Mouse (Mus musculus) monocyte, adult 5-6 weeks (primary cell): ENCODE measurements around the gene Taar1. TPM values are rescaled to one million over a fixed set of nuclear protein-coding genes. Genes with fewer than 3 reads are reported as not detected.

Experiments
- ATAC-seq: fragments of 153-309, 156-312 bp; replicated peaks from 2 replicates; pipeline ENCODE4 v1.8.0; 2017; ENCODE audit warnings: mild to moderate bottlenecking; ENCODE audit not compliant: low TSS enrichment, insufficient number of reproducible peaks, severe bottlenecking, poor library complexity, low FRiP score
- total RNA-seq: library from RNA; stranded (forward); fragments of 200-1000, 200-491, 200-594 nt; gene quantifications from 3 replicates; pipeline ENCODE4 v1.2.3, GENCODE M21; 2017

Gene Taar1
- not detected in 3 replicates for total RNA-seq

DNA sequence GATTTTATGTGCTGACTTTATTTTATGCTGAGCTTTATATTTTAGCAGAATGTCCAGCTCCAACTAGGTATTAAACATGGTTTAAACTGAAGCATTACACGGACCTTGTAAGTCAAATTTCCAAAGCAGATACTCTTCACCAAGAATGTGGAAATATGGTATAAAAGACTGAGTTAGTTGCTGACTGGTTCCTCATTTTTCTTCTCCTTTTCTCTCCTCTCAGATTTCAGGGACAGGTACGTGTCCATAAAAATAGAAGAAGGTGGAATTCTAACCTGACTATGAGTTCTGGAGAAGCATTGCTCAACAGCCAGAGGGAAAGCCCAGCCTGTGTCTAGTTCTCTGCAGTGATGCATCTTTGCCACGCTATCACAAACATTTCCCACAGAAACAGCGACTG lies at the start of gene Taar1:
Gene Taar1 (plus strand): TSS at position 301 of the 400 bp plus-strand sequence.
- no peak for ATAC-seq

DNA sequence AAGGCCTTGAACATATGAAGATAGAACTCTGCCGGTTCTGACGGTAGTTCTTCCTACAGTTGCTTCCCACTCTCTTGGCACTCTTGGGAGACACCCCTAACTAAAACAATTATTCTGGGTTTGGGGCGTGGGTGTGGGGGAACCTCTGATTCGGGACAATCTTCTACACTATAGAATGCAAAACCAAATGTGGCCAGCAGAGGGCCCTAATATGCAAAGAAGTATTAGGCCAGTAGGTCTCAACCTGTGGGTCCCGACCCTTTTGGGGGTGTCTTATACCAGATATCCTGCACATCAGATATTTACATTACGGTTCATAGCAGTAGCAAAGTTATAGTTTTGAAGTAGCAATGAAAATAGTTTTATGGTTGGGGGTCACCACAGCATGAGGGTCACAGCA lies 39.5 kb upstream of the Taar1 start:
- no peak for ATAC-seq

DNA sequence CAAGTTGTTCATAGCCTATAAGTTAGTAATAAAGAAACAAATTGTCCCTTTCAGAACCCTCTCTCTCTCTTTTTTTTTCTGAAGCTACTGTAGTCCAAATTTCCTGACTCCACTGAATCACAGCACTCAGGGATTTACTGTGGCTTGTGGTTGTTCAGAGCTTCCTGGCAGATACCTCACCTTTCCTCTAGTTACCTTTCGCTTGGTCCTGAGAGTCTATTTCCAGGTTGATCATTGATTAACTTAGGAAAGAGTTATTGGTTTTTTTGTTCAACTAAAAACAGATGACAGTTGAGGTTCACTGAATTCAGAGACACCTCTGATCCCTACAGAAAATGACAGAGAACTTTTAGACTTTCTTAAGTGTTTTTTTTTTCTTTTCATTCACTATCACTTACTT lies 35.2 kb upstream of the Taar1 start:
- ATAC-seq = no peak

DNA sequence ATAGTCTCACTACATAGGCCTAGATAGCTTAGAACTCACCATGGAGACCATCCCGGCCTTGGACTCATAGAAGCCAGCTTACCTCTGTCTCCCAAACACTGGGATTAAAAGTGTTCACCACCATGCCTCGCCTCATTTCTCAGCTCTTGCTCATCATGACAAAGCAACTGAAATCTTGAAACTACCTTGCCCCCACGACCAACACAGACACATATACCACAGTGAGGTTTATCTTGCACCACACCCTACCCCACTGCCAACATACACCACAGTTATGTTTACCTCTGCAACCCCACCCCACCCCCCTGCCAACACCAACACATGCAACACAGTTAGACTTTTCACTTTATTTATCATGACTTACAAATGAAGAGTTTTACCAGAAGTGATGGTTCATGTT lies 34.1 kb upstream of the Taar1 start:
- no peak for ATAC-seq

DNA sequence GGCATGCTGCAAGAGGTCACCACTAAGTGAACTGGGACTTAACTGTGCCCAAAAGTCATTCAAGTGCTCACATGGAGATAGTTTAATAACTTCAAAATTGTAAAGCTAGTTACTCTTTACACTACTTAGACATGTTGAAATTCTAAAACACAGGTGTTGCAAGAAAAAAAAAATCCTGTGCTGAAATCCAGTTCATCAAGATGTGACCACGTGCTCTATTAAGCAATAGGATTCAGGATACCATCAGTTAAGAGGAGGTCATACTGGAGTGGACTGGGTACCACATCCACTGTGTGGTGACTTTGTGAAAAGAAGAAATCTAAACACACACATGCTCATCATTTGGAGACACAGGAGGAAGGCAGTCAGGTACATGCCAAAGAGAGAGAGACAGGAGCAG lies 27.2 kb upstream of the Taar1 start:
- no peak for ATAC-seq

DNA sequence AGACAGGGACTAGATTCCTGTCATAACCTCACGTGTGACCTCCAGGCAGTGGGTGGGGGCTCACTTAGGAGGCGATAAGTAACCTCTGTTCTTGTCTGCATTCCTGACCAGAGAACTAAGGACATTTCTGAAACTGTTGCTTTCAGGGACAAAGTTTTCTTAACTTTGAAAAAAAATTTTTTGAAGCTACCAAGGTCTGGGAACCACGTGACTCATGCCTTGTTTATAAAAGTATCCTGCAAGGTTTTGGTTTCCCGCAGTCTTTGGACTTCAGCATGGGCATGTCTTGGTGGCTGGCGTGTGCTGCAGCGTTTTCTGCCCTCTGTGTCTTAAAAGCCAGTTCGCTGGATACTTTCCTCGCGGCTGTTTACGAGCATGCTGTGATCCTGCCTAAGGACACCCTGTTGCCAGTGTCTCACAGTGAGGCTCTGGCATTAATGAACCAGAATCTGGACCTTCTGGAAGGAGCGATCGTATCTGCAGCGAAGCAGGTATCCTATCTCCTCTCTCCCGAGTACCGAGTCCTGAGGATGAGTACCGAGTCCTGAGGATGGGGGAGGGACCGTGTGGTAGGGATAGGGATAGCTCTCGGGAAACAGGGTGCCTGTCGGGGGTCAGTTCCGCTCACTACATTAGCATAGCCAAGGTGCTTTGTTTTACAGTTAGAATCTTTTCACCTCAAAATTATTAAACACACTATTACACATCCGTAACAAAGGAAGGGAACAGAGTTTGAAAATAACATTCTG lies 25.4 kb upstream of the Taar1 start, which contains the start of gene Vnn1:
Gene Vnn1 (plus strand): TSS at position 88 of the 749 bp plus-strand sequence.
- ATAC-seq = no peak

DNA sequence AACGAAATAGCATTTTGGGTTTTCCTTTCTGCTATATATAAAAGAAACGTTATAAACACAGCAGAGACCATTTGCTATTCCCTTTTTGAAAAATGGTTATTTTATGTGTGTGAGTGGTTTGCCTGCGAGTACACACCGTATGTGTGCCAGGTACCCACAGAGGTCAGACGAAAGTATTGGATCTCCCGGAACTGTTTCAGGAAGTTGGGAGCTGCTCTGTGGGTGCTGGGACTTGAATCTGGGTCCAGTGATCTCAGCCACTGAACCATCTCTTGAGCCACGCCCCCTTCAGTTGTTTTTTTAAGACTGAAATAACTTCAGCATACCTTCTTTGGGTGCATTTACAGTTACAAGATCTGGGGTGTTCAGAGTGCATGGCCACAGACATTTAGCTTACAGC lies 24.8 kb upstream of the Taar1 start:
- ATAC-seq = no peak

DNA sequence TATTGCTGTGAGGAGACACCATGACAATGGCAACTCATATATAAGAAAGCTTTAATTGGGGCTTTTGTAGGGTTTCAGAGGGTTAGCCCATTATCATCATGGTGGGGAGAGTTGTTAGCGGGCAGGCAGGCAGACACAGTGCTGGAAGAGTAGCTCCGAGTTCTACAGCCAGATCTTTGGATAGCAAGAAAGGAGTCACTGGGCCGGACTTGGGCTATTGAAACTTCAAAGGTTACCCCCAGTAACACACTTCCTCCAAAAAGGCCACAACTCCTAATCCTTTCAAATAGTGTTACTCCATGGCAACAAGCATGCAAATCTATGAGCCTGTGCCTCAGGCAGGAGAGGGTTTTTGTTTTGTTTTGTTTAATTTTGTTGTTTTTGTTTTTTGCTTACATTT lies 19.0 kb upstream of the Taar1 start:
- no peak for ATAC-seq

DNA sequence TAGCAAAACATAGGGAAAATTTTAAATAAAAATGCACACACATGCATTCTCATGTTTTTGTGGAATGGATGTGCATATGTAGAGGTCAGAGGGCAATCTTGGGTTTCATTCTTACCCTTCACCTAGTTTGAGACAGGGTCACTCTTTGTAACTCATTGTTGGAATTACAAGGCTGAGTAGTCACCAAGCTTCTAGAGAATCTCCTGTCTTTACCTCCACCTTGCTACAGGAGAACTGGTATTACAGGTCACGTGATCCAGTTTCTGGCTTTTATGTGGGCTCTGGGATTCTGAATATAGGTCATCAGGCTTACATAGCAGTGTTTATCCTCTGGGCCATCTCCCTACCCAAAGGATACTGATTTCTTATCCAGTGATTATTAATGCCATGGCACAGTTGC lies 14.5 kb upstream of the Taar1 start:
- ATAC-seq = no peak

DNA sequence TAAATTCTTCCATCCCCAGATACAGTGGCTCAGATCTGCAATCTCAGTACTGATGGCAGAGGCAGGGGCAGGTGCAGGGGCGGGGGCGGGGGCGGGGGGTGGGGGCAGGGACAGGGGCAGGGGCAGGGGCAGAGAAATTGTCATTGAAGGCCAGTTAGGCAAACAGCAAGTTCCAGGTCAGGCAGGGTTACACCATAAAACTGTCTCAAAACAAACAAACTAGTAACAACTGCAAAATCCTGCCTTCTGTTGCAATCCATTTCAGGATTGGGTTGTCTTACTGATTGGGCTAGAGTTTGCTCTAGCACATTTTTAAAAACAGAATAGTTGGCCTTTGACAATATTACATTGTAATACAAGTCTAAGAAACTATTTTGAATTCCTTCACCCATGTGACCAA lies 2.3 kb downstream of the Taar1 start:
- ATAC-seq = no peak

DNA sequence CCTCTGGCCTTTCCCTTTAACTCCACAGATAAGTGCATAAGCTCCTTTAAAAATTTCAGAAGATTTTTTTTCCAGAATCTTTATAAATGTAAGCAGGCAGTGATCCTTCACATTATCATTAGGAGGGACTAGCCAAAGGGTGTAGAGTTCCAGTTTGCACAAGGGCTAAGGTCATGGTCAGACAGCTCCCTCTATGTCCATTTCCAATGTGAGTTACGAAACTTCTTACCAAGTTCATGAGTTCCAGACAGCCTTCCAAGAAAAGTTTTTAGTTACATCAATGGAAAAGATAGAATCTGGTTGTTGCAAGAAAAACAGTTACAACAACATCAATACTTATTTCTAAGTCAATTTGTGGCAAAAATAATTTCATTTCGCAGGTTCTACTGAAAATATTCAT lies 3.8 kb downstream of the Taar1 start:
- ATAC-seq = no peak

DNA sequence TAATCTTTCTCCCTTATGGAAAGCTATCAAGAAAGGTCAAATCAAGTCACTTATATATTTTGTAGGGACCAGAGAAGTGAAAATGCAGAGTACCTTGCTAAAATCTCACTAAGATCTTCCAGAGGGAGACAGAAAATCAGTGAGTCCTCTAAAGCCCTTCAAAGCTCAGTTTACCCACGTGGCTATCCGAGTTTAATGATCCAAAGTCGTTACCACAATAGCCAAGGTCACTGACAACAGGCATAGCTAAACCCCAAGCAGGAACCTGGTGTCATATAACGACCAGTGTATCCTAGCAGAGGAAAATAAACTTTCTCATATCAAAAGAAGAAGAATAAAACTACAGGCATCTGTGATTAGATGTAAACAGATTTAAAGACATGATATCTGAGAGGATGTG lies 17.5 kb downstream of the Taar1 start:
- ATAC-seq = no peak

DNA sequence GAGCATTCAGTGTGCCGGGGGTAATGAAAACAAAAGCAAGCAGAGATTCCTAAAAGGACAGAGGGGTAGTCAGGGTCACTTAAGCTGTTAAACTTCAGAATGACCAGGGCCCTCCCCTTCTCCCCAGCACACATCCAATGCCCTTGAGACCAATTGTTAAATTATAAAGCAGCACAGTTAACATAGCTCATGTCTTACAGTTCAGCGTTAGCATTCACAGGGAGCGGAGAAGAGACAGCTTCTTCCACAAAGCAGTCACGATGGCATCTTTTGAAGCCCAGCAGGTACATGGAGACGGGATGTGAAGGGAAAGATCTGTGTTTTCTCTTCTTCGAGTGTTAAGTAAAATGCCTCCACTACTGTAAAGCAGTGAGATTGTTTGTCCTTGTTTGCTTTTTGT lies 18.2 kb downstream of the Taar1 start, which contains the start of gene Taar2:
Gene Taar2 (plus strand): TSS at position 261 of the 400 bp plus-strand sequence.
- ATAC-seq = no peak

DNA sequence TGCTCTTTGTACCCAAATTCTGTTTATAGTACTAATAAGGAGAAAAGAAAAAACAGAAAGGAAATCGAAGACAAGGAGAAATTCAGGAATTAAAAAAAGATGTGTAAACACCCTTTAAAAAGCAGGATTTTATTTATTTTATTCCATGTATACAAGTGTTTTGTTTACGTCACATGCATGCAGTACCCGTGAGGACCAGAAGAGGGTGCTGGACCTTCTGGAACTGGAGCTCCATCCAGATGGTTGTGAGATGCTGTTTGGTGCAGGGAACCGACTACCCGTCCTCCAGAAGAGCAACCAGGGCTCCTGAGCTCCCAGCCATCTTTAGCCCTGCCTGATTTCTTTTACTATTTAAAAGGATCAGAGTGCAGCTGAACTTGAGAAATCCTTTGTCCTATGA lies 22.3 kb downstream of the Taar1 start:
- ATAC-seq = no peak

DNA sequence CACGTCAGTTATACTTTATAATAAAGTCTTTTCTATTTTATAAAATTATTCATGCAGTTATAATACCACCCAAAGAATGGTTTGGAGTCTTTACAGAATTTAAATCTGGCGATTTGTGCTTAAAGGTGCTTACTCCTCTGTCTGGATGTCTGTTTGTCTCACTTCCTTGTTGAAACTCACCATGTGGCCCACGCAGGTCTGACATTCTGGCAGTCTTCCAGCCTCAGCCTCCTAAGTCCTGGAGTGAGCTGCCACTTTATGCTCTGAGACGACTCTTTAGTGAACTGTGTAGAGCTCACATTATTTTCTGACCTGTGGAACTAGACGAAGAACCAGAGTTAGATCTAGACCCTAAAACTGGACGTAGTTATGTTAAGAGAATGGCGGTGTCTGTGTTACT lies 27.9 kb downstream of the Taar1 start:
- ATAC-seq = no peak

DNA sequence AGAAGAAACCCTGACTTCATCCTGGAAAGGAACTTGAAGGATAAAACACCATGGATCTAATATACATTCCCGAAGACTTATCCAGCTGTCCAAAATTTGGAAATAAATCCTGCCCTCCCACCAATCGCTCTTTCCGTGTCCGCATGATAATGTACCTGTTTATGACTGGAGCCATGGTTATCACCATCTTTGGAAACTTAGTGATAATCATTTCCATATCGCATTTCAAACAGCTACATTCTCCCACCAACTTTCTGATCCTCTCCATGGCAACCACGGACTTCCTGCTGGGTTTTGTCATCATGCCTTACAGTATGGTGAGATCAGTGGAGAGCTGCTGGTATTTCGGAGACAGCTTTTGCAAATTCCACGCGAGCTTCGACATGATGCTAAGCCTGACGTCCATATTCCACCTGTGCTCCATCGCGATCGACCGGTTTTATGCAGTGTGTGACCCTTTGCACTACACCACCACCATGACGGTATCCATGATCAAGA lies 29.4 kb downstream of the Taar1 start, which contains the start of gene Taar3:
Gene Taar3 (plus strand): TSS at position 51 of the 498 bp plus-strand sequence.
- no peak for ATAC-seq

DNA sequence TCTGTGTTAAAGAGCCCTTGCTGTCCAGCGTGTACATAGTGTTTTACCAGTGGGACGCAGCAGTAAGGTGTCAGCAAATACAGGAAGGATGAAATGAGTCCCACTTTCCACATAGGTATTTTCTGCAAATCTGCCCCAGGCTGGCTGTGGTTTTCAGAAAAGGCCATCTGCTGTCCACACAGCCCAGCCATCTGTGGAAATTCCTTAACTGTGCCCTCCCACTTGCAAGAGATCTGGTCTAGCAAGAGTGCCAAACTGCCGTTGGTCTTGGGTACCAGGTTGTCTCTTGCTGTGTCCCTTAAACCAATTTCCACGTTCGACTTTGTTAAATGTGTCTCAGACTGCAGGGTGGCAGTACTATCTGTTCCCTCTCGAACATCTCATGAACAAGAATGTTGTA lies 31.6 kb downstream of the Taar1 start:
- no peak for ATAC-seq

DNA sequence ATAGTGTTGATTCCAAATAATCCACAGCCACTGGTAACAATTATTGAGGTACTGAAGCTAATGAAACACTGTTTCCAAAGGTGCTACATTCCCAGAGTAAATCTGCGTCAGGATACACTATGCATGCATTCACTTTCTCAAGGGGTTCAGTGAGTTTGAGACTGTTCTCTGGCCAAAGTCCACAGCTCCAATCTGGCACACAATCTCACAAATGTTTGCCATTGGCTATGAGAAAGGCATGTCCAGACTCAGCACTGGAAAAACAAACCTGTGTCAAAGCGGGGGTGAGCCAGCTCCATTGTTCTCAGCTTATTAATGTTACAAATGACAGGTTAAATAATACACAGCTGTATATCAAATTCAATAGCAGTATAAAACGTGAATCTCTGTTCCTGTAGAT lies 38.9 kb downstream of the Taar1 start:
- no peak for ATAC-seq

DNA sequence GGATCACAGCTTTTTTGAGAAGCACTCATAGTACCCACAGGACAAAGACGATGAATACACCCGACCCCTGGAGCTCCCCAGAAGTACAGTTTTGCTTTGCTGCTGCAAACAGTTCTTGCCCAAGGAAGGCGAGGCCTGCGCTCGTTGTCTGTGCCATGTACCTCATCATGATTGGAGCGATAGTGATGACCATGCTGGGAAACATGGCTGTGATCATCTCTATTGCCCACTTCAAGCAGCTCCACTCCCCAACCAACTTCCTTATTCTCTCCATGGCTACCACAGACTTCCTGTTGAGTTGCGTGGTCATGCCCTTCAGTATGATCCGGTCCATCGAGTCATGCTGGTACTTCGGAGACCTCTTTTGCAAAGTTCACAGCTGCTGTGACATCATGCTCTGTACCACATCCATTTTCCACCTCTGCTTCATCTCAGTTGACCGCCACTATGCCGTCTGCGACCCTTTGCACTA lies 40.3 kb downstream of the Taar1 start, which contains the start of gene Taar4:
Gene Taar4 (plus strand): TSS at position 51 of the 472 bp plus-strand sequence.
- ATAC-seq = no peak

DNA sequence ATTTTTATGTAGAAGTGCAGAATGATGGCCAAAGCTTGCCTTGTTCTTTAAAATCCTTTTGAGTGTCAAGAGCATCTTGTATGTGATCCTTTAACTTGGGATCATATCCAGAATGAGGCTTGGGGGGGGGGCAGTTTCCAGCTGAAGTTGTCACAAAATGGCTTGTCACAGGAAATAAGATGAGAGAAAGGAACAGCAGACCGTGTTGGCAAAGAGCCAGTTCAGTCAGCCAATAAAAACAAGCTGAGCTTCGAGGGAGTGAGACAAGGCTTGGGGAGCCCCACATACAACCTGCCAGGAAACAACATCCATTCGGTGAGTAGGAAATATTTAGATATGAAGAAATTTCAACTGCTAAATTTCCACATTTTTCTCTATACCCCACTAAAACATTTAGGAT lies 43.3 kb downstream of the Taar1 start:
- no peak for ATAC-seq
